Mouse (Mus musculus) heart, embryonic 13.5 days (tissue): Measurements from ENCODE around the gene Pp2d1. TPM values are rescaled to one million over a fixed set of nuclear protein-coding genes. Genes with fewer than 3 reads are reported as not detected.

Experiments
- ATAC-seq: fragments of 200-750 bp; cut with Nextera tagmentation; 2 replicates; pipeline ENCODE4 v1.8.0; 2017; ENCODE audit warnings: moderate TSS enrichment; ENCODE audit not compliant: insufficient number of reproducible peaks, low FRiP score, low TSS enrichment; ENCODE audit errors: extremely low read depth
- H3K27ac ChIP-seq: fragments of 300-500 bp; sonication (generic); replicated peaks from 2 replicates; pipeline ENCODE4 v1.5.1; 2015; ENCODE audit warnings: moderate library complexity, mild to moderate bottlenecking, inconsistent platforms
- H3K27me3 ChIP-seq: fragments of 300-500 bp; sonication (generic); replicated peaks from 2 replicates; pipeline ENCODE4 v1.6.1; 2015; ENCODE audit warnings: mild to moderate bottlenecking, inconsistent platforms
- H3K36me3 ChIP-seq: fragments of 300-500 bp; sonication (generic); 2 replicates; pipeline ENCODE4 v1.6.1; 2015; ENCODE audit warnings: mild to moderate bottlenecking, inconsistent platforms
- H3K4me1 ChIP-seq: fragments of 300-500 bp; sonication (generic); 2 replicates; pipeline ENCODE4 v1.6.1; 2015; ENCODE audit warnings: inconsistent platforms
- H3K4me2 ChIP-seq: fragments of 300-500 bp; sonication (generic); 2 replicates; pipeline ENCODE4 v1.6.1; 2015; ENCODE audit warnings: inconsistent platforms, mild to moderate bottlenecking, moderate library complexity
- H3K4me3 ChIP-seq: fragments of 300-500 bp; sonication (generic); 2 replicates; pipeline ENCODE4 v1.5.1; 2015; ENCODE audit warnings: moderate library complexity, mild to moderate bottlenecking, inconsistent platforms
- H3K9ac ChIP-seq: fragments of 300-500 bp; sonication (generic); 2 replicates; pipeline ENCODE4 v1.6.1; 2015; ENCODE audit warnings: inconsistent platforms, mild to moderate bottlenecking, moderate library complexity
- H3K9me3 ChIP-seq: fragments of 300-500 bp; sonication (generic); 2 replicates; pipeline ENCODE4 v1.6.1; 2016; ENCODE audit warnings: inconsistent platforms
- WGBS: fragments of 180-500 bp; shearing (Covaris S2); methylation state at CpG from one replicate; pipeline ENCODE4 v1.1.7; 2015; ENCODE audit warnings: mixed read lengths; 5-methylcytosine and 5-hydroxymethylcytosine counted together
- polyA plus RNA-seq: library from polyadenylated mRNA; unstranded; fragments of >200 nt; fragmentation: Nextera tagmentation; extraction: Ambion mirVana; gene quantifications from 2 replicates; pipeline ENCODE4 v1.2.1, GENCODE M21; 2015

Gene Pp2d1
- polyA plus RNA-seq, 1 experiment from 2014 or later = 0.25 TPM

DNA sequence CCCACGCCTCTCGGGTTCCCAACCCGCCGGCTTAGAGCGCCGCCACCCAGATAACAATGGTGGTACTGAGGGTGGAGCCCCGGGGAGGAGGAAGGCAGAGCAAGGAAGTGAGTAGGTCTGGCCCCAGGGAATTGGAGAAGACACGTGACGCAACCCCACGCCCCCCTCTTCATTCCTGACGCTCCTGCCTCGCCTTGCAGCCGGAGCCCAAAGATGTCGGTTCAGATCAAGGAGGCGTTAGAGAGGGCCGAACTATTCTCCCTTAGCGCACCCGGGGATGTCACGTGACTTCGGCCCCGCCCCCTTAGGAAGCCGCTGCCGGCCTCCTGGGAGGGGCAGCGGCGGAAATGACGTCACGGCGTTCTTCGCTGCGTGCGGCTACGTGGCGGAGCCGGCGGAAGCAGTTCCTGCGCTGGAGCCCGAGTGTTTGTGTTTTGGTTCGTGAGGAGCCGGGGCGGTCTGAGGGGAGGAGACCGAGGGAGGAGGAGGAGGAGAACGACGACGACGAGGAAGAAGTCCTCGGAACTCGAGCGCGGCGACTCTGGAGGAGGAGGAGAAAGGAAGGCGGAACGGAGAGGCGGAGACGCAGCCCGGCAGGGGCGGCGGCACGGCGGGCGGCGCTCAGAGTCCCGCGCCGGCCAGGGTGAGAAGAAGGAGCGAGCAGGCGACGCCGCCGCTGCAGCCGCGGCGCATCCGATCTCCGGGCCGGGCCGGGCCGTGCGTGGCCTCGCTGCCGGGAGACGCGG, 60.2 kb downstream of the Pp2d1 start, which contains the start of gene Rab5a:
Gene Rab5a, plus strand, starts transcription at position 377 of the 746 bp plus-strand sequence.
- peaks cover 37% of the 10 kb centered on the region for H3K4me1 ChIP-seq
- peaks cover 3% of the 10 kb centered on the region for H3K36me3 ChIP-seq
- peak within 1 kb of the TSS; percentile 99 for H3K9ac ChIP-seq
- WGBS = under 1% methylated on average over 81 of the region's 82 CpGs
- H3K4me3 ChIP-seq = peak within 1 kb of the TSS; percentile 98
- peak; percentile 91 for ATAC-seq
- H3K27me3 ChIP-seq = no peaks in the 10 kb centered on the region
- peak within 1 kb of the TSS; percentile 100 for H3K27ac ChIP-seq
- no peaks in the 10 kb centered on the region for H3K9me3 ChIP-seq
- peak within 1 kb of the TSS; percentile 79 for H3K4me2 ChIP-seq

DNA sequence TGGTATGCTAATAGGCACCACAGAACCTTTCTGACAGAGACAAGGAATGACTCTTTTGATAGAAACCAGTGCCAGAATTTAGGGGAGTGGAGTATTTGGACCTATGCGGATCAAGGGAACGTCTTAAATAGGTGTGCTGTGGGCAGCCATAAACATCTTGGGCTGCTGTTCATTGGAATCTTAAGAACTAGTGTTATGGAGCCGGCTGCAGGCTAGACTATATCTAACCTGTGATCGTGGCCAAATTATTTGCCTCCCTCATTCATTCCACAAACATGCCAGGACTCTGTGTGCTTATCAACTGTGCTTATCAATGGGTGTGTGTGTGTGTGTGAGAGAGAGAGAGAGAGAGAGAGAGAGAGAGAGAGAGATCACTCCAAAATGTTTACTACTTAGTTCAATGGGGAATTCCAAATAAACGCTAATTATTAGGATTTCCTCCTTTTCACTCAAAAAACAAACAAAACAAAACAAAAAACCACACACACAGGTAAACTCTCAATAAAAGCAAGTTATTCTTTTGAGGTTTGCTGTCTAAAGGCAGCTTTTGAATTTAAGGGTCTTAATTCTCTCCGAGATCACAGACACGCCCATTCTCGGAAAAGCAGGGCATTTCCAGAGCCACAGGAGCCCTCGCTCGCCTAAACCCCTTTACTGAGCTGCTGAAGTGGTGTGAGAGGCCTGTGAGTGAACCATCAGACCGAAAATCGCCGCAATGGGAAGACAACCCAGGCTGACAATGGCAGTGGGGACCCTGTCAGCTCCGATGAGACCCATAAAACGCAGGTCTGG, 61.0 kb downstream of the Pp2d1 start:
- H3K27ac ChIP-seq = peak overlapping the region; percentile 100
- H3K27me3 ChIP-seq = no peaks in the 10 kb centered on the region
- WGBS = 6% methylated on average over 15 of the region's 15 CpGs
- H3K4me1 ChIP-seq = peaks cover 37% of the 10 kb centered on the region
- peak overlapping the region; percentile 79 for H3K4me2 ChIP-seq
- no peaks in the 10 kb centered on the region for H3K36me3 ChIP-seq
- no peak for ATAC-seq
- H3K9me3 ChIP-seq = no peaks in the 10 kb centered on the region
- peak overlapping the region; percentile 86 for H3K9ac ChIP-seq
- peak overlapping the region; percentile 98 for H3K4me3 ChIP-seq

DNA sequence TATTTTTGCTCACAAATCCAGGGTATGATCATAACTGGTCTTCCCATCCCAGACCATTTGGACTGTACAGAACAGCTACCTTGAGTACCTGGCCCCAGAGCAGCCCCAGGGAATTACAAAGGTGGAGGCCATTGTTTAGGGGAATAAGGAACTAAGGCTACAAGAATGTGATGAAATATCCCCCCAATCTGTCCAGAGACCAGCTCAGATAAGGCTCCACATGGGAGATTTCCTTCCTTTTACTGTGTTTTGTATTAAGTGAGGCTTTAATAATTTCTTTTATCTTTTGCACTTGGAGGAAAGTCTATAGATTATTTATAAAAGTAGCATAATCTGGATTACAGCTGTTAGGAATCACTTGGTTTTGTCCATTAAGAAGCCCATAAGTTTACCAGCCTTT, 70.6 kb downstream of the Pp2d1 start:
- Histone ChIP-seq H3K4me2 (no peak overlapping the region), H3K36me3 (no peaks in the 10 kb centered on the region)

DNA sequence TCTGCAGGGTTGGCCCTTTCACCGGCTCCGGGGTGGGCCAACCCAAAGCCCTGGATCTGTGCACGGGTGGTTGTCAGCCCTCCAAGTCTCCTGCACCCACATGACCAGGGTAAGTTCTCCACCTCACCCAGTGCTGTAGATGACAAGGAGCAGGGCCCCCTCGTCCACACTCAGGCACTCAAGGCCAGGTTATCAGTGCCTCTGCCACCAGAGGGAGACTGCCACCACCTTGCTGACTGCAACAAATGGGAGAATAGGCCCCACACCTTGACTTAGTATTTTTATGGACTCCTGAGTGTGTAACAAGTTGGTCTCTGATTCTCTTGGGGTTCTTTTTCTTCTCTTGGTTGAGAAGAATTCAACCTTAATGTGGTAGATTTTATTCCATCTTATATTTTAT, 73.7 kb downstream of the Pp2d1 start:
- Histone ChIP-seq H3K36me3 (no peaks in the 10 kb centered on the region), H3K9ac (no peak overlapping the region), H3K4me3 (no peak overlapping the region), H3K27ac (no peak overlapping the region), H3K4me1 (peaks cover 10% of the 10 kb centered on the region), H3K27me3 (no peaks in the 10 kb centered on the region), H3K4me2 (no peak overlapping the region), H3K9me3 (no peaks in the 10 kb centered on the region)
- no peak for ATAC-seq
- 46% methylated on average over 4 of the region's 4 CpGs for WGBS

More for the DNA sequence above, 70.6 kb downstream of the Pp2d1 start:
- no peak overlapping the region for H3K9ac ChIP-seq
- H3K27ac ChIP-seq = no peak overlapping the region
- H3K9me3 ChIP-seq = no peaks in the 10 kb centered on the region
- no peaks in the 10 kb centered on the region for H3K27me3 ChIP-seq
- H3K4me3 ChIP-seq = no peak overlapping the region
- peaks cover 2% of the 10 kb centered on the region for H3K4me1 ChIP-seq
- ATAC-seq = no peak

DNA sequence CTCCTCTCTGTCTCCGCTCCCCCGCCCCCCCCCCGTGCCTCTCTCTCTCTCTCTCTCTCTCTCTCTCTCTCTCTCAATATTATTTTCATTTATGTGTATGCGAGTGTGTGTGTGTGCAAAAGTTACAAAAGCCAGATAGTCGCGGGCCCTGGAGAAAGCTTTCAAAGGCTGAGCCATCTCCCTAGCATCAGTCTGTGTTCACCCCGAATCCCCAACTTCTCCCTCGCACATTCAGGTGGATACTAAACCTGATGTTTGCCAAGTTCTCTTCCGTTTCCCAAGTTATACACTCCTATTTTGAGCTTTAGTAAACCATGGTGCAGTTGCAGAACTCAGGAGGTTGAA, 75.8 kb downstream of the Pp2d1 start:
- H3K27ac ChIP-seq = no peak overlapping the region
- peak overlapping the region; percentile 57 for H3K4me3 ChIP-seq
- no peak for ATAC-seq
- WGBS = 18% methylated on average over 7 of the region's 9 CpGs
- H3K4me1 ChIP-seq = peaks cover 10% of the 10 kb centered on the region
- peak overlapping the region; percentile 74 for H3K4me2 ChIP-seq
- H3K9ac ChIP-seq = peak overlapping the region; percentile 76
- H3K27me3 ChIP-seq = no peaks in the 10 kb centered on the region
- no peaks in the 10 kb centered on the region for H3K36me3 ChIP-seq
- no peaks in the 10 kb centered on the region for H3K9me3 ChIP-seq

DNA sequence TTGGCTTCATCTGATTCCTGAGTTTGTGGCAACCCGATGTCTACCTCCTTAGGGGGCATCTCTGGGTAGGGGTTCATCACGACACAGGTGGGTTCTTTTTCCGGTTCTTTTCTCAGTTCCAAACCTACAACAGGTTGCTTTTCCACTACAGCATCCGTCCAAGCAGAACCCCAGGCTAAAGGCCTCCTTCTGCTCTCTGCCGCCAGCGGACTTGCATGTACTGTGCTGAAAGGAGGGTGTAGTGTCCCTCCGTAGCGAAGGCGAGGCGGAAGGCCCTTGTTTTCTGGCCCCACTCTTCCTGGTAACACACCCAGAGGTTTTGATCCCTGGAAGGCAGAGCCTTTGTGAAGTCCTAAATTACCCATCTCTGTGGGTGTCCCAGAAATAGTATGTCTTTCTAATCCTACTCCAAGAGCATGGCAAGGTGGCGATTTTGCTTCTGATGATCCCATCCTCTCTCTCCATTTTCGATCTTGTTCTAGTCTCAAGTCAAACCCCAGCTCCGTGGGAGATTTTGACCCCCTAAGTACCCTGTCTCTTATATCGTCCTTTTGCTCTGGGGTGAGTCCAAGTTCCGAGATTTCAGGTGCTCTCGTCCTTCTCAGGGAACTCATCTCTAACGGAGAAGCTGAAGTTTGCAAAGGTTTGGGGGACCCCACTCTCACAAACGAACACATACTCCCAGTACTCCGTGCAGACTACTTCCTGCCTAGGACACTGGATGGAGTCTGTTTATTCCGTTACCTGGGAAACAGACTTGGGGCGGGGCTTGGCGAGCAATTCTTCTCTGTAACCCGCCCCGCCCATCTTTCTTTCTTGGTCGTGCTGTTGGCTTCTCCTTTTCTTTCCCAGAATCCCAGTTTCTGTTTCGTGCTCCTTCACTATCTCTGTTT, 76.4 kb downstream of the Pp2d1 start, which contains the start of gene Efhb:
Gene Efhb, minus strand, starts transcription at position 719 of the 893 bp plus-strand sequence.
- 22% methylated on average over 26 of the region's 26 CpGs for WGBS
- peak within 1 kb of the TSS; percentile 74 for H3K4me2 ChIP-seq
- H3K4me3 ChIP-seq = peak within 1 kb of the TSS; percentile 57
- H3K36me3 ChIP-seq = no peaks in the 10 kb centered on the region
- H3K4me1 ChIP-seq = peaks cover 10% of the 10 kb centered on the region
- H3K27ac ChIP-seq = no peak within 1 kb of the TSS
- H3K27me3 ChIP-seq = no peaks in the 10 kb centered on the region
- peak within 1 kb of the TSS; percentile 76 for H3K9ac ChIP-seq
- peak; percentile 71; the same call in 1 of the 2 replicates for ATAC-seq
- H3K9me3 ChIP-seq = no peaks in the 10 kb centered on the region

Other genes starting within 250 kb of the Pp2d1 start
- gene Efhb, start 76.1 kb downstream of the Pp2d1 start, polyA plus RNA-seq = 0.20 and 0.25 TPM in 2 replicates
- 64.0 and 67.5 TPM in 2 replicates for gene Rab5a, start 60.2 kb downstream of the Pp2d1 start, polyA plus RNA-seq
- gene Kat2b, start 27.4 kb upstream of the Pp2d1 start, polyA plus RNA-seq = 7.4 and 8.1 TPM in 2 replicates
- 17.9 TPM in 2 replicates for gene Sgo1, start 149.9 kb upstream of the Pp2d1 start, polyA plus RNA-seq